Mouse (Mus musculus) frontal cortex, postnatal 25 days (tissue): ENCODE measurements around the gene Trmt1.

Experiments used
- DNase-seq, 2 experiments: peaks; one replicate each; pipeline ENCODE4 v3.0.0; 2022; ENCODE audit warnings: low spot score in 2 of 2

Trmt1 gene

DNA sequence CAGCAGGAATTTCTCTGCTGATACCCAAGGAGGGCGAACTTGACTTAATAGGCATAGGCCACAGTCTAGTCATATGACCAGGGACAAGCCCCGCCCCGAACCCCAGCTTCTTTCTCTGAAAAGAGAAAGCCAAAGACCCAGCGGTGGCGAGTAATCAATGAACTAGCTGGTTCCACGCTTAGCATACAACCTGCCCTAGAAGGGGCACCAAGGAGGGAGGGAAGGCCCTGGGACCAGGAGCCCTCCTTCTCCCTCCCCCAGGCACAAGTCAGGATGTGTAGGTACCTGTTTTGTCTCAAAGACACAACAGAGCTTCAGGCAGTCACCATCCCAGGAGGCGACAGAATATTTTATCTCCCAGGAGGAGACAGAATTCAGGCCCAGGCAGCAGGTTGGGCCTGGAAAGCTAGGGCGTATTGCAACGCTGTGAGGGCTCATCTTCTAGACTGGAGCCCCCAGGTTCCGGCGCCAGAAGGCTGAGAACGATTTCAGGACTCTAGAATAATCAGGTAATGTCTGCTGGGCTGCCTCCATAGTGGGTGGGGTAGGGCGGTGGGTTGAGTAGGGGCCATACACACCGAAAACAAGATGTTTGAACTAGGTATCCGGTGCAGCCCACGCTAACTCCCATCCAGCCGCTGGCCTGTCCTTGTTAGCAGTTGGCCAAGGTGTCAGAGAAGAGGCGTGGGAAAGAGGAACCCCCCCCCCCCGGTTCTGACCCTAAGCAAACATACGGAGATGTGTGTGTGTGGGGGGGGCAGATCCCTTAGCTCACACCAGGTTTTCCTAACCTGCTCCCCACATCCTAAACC is at the start of gene Trmt1:
TSS of gene Trmt1 (plus strand) at position 117 of the 812 bp plus-strand sequence.
- no peak for DNase-seq

DNA sequence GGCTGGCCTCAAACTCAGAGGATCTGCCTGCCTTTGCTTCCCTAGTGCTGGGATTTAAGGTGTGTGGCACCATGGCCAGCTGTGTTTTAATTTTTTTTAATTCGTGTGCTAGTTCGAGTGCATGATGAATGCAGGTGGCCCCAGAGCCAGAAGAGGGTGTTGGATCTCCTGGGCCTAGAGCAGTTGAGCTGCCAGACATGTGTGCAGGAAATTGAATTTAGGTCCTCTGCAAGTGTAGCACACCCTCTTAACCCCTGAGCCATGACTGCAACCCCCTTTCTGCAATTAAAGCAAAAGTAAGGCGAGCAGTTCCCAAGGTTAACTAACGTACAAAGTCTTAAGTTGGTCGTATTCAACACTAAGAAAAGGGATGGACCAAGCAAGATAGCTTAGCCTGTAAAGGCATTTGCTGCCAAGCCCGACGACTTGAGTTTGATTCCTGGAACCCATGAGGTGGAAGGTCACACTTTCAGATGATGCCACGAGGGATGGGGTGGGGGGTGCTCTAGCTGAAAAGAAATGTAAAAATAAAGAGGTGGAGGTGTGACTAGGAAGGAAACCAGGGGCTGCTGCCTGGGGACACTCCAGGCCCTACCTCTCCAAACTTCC is 48.1 kb upstream of the Trmt1 start:
- no peak for DNase-seq

DNA sequence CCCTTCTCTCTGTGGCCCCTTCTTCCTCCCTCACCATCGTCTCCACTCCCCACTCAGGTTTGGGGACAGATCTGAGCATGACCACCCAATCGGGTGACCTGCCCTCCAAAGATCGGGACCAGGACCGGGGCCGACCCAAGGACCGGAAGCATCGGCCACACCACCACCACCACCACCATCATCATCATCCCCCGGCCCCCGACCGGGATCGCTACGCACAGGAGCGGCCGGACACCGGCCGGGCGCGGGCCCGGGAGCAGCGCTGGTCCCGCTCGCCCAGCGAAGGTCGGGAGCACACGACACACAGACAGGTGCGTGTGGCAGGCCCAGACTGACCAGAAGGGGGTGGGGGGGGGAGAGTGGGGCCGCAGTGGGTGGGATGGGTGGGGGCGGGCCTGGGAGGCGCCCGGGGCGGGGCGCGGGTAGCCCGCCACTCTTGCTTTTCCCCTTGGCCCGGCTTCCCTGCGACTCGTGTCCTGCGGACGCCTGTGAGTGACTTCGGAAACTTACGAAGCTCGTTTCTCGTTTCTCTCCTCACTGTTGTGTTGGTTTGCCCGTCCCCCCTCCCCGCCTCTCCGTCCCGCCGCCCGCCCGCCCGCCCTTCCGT is 47.4 kb upstream of the Trmt1 start:
- DNase-seq = no peak

DNA sequence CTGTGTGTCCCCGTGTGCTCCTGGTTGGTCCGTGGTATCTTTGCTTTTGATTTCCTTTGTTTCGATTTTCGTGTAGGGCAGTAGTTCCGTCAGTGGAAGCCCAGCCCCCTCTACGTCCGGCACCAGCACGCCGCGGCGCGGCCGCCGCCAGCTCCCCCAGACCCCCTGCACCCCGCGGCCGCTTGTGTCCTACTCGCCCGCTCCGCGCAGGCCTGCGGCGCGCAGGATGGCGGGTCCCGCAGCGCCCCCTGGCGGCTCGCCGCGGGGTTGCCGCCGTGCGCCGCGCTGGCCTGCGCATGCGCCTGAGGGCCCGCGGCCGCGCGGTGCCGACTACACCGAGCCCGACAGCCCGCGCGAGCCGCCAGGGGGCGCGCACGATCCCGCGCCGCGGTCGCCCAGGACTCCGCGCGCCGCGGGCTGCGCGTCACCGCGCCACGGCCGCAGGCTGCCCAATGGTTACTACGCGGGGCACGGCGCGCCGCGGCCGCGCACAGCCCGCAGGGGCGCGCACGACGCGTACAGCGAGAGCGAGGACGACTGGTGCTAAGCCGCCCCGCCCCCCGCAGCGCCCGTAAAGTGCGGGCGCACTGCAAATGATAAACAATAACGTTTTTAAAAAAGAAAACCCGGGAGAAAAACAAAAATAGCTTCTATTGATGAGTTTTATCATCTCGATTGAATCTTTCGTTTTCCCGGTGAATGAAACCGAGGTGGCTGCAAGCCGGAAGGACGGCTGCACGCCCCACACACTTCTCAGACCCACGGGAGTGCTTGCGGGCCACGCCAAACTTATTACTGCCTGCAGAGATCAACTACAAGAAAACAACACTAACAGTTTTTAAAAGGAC is 46.7 kb upstream of the Trmt1 start:
- peak; percentile 86 to 92 for DNase-seq

DNA sequence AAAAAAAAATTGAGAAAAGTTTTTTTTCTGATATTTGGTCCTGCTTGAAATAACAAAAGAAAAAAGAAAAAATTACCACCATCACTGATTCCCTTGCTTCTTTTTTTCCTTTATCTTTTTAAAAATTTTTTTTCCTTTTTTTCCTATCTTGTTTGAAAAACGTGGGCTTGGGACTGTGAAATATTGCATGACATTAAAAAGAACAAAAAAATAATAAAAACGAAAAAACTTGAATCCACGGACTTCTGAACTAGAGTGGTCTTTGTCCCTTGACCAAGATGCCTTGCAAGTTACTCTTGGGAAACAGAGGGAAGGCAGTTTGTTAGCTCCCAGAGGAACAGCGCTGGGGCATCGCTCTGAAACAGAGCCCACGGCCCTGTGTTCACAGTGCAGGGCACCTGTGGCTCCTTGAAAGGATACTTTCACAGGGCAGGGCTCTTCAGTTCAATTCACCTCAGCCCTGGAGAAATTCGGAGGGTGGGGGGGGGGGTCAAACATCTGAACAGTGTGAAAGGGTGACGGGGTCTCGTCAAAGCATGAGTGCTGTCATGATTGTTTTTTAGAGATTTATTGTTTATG is 46.0 kb upstream of the Trmt1 start:
- DNase-seq = no peak

DNA sequence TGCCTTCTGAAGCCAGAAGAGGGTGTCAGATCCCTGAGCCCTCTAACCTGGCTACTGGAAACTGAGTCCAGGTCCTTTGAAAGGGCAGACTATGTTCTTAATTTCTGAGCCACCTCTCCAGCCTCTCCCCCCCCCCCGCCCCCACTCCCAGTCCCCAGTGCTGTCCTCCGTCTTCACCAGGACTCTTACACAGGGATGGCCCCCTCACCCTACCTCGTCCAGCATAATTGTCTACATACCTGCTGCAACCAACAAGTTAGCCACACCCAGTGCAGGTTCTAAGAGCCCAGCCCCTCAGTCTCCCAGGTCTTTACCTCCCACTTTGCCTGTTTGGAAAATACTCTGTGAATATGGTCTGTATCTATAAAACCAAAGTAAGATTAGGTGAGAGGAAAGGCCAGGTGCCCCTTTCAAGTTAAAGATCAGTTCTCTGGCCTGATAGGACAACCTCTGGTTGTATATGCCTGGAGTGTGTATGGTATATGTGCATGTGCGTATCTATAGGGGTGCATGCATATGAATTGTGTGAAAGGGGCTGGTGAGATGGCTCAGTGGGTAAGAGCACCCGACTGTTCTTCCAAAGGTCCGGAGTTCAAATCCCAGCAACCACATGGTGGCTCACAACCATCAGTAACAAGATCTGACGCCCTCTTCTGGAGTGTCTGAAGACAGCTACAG is 45.4 kb upstream of the Trmt1 start:
- no peak for DNase-seq

DNA sequence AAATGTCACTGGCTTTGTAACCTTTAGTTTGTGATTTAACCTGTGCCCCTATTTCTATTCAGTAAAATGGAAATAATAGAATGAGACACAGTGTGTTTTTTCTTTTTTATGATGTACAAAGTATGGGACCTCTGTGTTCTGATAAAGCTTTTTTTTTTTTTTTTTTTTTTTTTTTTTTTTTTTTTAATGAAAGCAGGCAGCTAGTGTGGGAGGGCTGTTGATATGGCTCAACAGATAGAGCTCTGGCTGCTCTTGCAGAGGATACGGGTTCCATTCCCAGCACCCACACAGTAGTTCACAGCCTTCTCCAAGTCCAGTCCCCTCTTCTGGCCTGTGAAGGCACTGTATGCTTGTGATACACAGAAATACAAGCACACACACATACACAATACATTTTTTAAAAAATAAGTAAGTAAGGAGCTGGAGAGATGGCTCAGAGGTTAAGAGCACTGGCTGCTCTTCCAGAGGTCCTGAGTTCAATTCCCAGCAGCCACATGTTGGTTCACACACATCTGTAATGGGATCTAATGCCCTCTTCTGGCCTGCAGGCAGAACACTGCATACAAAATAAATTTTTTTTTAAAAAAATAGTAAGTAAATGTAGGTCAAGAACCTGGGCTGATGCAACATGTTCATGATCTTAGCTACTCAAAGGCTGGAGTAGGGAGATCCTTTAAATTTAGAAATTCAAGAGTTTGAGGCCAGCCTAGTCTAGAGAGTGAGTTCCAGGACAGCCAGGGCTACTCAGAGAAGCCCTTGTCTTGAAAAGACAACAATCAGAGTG is 44.3 kb upstream of the Trmt1 start:
- no peak for DNase-seq

DNA sequence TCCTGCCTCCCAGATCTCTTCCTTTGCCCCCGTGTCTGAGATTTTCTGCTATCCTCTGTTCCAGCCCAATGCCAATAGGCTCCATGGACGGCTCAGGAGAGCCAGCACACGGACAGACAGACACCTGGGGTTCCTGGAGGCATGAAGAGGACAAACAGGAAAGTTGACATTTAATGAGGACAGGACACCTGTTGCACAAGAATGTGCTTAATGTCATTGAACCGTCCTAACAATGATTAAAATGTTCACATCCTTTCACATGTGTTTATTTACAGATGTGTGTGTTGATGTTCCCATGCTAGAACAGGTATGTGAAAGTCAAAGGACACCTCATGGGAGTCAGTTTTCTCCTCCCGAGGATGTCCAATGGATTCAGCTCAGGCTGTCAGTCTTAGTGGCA is 43.1 kb upstream of the Trmt1 start:
- DNase-seq = no peak

DNA sequence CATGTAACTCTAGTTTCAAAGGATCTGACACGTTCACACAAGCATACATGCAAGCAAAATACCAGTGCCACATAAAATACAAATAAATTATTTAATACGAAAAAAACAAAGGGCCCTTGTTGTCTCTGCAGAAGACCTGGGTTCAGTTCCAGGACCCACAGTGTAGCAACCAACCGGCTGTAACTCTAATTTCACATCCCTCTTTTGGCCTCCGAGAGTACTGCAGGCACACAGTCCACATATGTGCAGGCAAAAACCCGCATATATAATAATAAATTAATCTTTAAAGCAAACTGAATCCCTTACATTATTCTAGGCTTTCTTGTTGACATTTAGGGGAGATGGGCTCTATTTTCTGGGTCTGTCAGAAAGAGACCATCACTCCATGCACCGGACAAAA is 39.3 kb upstream of the Trmt1 start:
- DNase-seq = no peak

DNA sequence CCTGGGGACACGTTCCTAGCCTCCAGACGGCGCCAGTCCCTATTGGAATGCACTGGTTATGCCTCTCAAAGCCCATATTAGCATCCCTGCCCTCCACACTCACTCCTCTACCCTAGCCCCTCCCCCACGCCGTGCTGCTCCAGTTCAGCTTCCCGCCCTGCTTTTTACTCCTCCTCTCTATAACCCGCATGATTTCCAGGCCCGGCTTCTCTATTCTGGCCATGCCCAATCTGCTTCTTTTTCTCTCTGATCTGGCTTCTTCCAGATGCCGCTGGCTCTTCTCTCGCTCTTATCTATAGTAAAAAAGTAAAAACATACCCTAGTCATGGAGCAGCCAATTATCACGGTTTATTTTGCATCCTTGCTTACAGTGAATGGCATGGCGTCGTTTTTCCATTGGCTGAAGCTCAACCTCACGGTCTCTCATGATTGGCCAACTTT is 38.6 kb upstream of the Trmt1 start:
- DNase-seq = no peak

DNA sequence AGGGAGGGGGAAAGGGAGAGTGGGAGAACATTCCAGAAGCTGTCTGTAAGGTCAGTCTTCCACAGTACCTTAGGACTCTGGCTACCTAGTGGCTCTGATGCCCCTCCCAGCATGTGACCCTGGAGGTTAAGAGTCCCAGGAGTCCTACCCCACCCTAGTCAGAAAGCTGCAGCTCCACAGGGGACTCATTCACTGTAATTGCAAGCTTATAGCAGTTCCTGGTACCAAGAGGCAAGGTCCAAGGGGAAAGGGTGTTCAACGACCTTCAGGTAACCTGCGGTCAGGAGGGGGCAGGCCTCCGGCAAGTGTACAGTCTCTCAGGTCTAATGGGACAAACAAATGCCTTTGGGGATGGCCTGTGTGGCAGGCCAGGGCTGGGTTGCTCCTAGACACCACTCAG is 35.9 kb upstream of the Trmt1 start:
- no peak for DNase-seq

DNA sequence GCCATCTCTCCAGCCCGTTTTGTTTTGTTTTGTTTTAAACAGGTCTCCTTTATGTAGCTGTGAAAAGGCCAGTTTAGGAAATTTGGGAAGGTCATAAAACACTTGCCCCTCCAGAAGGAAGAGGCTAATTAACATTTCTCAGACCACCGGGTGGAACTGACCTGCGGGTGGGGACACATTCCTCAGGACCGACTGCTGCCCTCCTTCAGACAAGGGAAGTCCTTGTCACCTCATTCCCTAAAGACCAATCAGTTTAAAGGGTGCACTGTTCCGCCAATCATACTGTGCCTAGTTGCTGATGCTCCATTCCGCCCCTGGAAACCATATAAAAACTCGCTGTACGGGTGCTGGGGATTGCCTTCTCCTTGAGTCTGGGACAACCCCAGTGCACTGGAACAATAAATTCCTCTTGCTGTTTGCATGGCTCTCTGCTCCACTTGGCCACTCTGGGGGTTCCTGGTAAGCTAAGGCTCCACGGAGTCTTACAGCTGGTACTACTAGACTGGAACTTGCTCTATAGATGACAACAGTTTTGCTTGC is 32.9 kb upstream of the Trmt1 start:
- no peak for DNase-seq

DNA sequence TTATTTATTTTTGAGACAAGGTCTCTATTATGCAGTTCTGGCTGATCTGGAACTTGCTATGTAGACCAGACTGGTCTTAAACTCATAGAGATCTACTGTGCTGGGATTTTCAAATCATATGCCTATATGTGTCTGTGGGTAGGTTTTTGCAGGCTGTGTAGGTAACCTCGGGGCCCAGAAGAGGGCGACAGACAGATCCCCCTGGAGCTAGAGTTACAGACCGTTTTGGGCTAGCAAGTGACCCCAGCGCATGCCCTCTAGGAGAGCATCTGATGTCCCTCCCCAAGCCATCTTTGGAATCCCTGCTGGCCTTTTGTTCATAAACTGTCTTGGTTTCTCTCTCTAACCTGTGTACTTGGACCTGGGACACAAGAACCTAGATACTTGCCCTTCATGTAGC is 31.5 kb upstream of the Trmt1 start:
- no peak for DNase-seq

DNA sequence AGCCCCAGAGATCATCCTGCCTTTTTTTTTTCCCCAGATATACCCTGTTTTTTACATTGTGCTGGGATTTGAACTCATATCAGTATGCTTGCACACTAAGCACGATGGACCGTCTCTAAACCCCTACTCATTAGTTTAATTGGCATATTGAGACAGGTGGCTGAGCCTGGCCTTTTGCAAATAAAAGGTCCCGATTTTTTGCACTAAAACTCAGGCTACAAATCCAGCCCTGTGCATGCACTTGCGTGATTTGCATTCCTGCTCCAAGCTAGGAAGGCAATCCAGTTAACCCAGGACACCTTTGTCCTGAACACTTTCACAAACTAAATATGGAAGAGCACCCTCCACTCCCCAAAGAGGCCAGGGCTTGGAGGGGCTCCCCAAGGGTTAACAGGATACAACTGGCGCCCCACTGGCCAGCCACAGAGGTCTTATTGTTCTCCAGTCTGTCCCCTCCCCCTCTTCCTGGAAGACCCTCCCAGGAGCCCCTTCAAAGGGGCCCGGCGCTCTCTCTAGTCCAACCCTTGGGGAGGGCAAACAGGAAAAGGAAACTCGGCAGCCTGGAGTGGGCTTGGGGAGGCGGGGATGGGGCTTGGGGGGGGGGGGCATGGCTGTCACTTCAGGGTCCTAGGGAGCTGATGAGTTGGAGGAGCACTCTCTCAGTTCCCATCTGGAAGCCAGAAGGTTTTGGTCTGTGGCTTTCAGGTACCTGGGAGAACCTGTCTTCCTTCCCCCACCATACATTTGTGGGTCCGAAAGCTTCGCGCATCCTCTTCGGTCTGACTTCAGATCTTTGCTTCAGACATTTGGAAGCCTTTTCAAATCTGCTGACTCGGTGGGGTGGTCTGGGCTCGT is 30.5 kb upstream of the Trmt1 start:
- DNase-seq = no peak

DNA sequence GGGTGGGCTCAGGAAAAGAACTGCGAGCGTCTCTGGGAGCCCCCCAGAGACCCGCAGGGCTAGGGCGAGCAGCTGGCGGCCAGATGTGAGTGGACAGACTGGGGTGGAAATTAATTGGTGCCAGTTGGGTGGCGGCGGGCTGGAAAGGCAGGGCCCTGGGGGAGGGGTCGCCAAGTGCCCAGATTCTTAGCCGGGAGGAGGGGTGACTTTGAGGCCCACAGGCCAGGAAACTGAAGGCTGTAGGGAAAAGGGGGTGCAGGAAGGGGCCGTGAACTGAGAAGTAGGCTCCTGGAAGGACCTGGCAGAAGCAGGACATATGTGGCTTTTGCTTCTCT is 29.9 kb upstream of the Trmt1 start:
- DNase-seq = no peak

DNA sequence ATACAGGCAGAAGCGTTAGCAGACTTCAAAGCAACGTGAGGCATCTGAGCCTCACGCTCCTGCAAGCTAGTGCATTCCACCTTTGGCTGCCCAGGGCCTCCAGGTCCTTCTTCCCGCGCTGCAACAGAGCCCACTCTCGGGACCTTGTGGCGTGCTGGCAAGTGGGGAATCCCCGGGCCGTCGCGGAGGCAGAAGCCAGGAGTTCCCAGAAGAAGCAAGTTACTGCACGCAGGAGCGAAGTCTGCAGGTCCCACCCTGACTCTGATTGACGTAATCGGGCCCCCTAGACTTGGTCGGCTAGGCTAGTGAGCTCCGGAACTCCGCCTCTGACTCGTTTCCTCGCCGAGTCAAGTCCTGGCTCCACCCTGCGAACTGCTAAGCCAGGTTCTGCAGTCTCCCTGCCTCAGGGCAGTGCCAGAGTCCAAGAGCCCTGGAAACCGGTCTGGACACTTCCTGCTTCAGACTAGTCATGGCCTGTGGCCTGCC is 29.4 kb upstream of the Trmt1 start:
- DNase-seq = no peak

DNA sequence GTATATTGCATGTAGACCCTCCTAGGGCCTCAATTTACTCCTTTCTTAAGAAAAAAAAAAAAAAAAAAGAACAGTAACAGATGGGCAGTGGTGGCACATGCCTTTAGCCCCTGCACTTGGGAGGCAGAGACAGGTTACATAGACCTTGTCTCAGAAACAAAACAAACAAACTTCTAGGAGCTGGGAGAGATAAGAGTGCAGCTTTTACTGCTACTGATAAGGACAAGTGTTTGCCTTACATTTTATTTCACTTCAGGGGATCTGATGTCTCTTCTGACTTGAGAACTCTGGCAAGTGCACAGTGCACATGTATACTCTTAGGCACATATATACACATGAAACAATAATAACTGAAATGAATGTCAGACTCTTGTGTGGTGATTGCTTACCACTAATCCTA is 28.9 kb upstream of the Trmt1 start:
- DNase-seq = no peak

DNA sequence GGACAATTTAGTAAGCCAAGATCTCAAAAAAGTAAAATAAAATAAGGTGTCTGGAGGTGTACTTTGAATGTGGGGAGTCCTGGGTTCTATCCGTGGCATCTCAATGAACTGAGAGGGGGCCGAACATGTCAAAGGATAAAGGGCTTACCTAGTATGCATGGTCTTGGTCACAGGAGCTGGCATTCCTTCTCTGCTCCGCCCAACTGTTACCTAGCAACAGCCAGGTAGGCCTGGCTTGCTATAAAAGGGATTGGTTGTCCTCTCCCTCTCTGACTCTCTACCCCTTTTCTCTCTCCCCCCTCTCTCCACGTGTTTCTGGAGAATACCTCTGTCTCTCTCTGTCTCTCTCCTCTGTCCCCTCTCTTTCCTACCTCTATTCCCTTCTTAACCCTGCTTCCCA is 28.4 kb upstream of the Trmt1 start:
- DNase-seq = no peak

DNA sequence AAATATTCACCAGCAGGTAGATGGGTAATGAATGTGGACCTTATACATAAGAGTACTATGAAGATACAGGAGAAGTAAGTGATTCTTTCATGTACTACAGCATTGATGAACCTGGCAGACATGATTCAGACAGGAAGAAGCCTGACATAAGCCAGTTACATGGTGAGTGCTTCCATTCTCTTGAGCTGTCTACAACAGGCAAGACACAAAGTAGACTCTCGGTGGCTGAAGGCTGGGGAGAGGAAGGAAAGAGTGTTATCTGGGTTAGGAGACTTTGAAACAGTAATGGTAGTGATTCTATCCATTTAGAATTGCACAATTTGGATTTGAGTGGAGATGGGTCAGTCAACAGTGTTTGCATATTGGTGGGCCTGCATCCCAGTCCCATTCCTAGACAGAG is 27.2 kb upstream of the Trmt1 start:
- no peak for DNase-seq
